Mouse (Mus musculus): Measurements from ENCODE around the gene Smug1.

Smug1 gene

GRCm38 (mm10) chr15:103106201-103106600 is 60.7 kb downstream of the Smug1 start:
- DNase-seq (ENCODE audit: low read depth, low spot score): no peak
